Mouse (Mus musculus) neural tube, embryonic 13.5 days (tissue): ENCODE results near the gene Kif26a. TPM values are rescaled to one million over a fixed set of nuclear protein-coding genes. Genes with fewer than 3 reads are reported as not detected.

ENCODE experiments used
- ATAC-seq: fragments of 200-750 bp; cut with Nextera tagmentation; 2 replicates; pipeline ENCODE4 v1.8.0; 2017; ENCODE audit warnings: low read depth, mild to moderate bottlenecking, moderate TSS enrichment, moderate library complexity
- H3K27ac ChIP-seq: fragments of 300-500 bp; sonication (generic); replicated peaks from 2 replicates; pipeline ENCODE4 v1.5.1; 2015; ENCODE audit warnings: moderate library complexity, mild to moderate bottlenecking, inconsistent platforms
- H3K27me3 ChIP-seq: fragments of 300-500 bp; sonication (generic); 2 replicates; pipeline ENCODE4 v1.6.1; 2015; ENCODE audit warnings: mild to moderate bottlenecking, inconsistent platforms
- H3K36me3 ChIP-seq: fragments of 300-500 bp; sonication (generic); 2 replicates; pipeline ENCODE4 v1.6.1; 2015; ENCODE audit warnings: mild to moderate bottlenecking, inconsistent platforms
- H3K4me1 ChIP-seq: fragments of 300-500 bp; sonication (generic); replicated peaks from 2 replicates; pipeline ENCODE4 v1.6.1; 2015; ENCODE audit warnings: inconsistent platforms
- H3K4me2 ChIP-seq: fragments of 300-500 bp; sonication (generic); 2 replicates; pipeline ENCODE4 v1.6.1; 2015; ENCODE audit warnings: inconsistent platforms, mild to moderate bottlenecking, moderate library complexity
- H3K4me3 ChIP-seq: fragments of 300-500 bp; sonication (generic); 2 replicates; pipeline ENCODE4 v1.5.1; 2015; ENCODE audit warnings: mild to moderate bottlenecking, inconsistent platforms
- H3K9ac ChIP-seq: fragments of 300-500 bp; sonication (generic); 2 replicates; pipeline ENCODE4 v1.6.1; 2015; ENCODE audit warnings: moderate library complexity, mild to moderate bottlenecking, inconsistent platforms
- H3K9me3 ChIP-seq: fragments of 300-500 bp; sonication (generic); 2 replicates; pipeline ENCODE4 v1.6.1; 2016; ENCODE audit warnings: inconsistent platforms
- WGBS: fragments of 180-500 bp; shearing (Covaris S2); methylation state at CpG from one replicate; pipeline ENCODE4 v1.1.7; 2015; 5-methylcytosine and 5-hydroxymethylcytosine counted together
- polyA plus RNA-seq: library from polyadenylated mRNA; unstranded; fragments of >200 nt; fragmentation: Nextera tagmentation; extraction: Ambion mirVana; gene quantifications from 2 replicates; pipeline ENCODE4 v1.2.1, GENCODE M21; 2015

Kif26a gene
- polyA plus RNA-seq, 1 experiment from 2014 or later = 4.7 TPM

DNA sequence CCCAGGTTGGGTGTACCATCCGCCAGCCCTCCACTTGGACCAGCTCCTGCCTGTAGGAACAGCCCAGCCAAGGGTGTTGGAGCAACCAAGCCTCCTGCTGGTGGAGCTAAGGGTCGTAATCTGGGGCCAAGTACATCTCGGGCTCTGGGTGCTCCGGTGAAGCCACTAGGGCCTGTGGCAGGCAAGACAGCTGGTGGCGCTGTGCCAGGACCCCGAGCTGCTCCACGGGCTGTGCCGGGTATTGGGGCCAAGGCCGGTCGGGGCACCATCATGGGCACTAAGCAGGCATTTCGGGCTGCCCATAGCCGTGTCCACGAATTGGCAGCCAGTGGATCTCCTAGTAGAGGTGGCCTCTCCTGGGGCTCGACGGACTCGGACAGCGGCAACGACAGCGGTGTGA lies 31.7 kb downstream of the Kif26a start:
- peaks cover 56% of the 10 kb centered on the region for H3K36me3 ChIP-seq

DNA sequence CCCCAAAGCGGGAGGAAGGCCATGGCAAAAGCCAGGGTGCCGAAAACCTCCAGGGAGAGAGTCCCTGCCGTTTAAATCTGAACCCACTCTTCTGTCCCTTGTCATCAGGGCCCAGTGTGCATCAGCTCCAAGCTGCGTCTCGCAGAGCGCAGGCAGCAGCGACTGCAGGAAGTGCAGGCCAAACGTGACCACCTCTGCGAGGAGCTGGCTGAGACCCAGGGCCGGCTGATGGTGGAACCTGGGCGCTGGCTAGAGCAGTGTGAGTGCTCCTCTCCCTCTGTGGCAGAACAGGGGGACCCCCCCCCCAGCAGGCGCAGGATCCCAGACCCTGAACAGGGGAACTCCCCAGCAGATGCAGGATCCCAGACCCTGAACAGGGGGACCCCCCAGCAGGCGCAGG lies 33.7 kb downstream of the Kif26a start:
- Histone ChIP-seq H3K4me1 (peaks cover 16% of the 10 kb centered on the region), H3K9ac (no peak overlapping the region), H3K4me2 (no peak overlapping the region), H3K36me3 (peaks cover 52% of the 10 kb centered on the region), H3K27ac (no peak overlapping the region), H3K4me3 (no peak overlapping the region), H3K27me3 (0 out of 2 replicates have a peak, but pooled peaks cover 7% of the 10 kb centered on the region), H3K9me3 (no peaks in the 10 kb centered on the region)
- no peak for ATAC-seq
- WGBS = 92% methylated on average over 13 of the region's 13 CpGs

More for the DNA sequence above, 31.7 kb downstream of the Kif26a start:
- H3K9me3 ChIP-seq = no peaks in the 10 kb centered on the region
- no peak overlapping the region for H3K27ac ChIP-seq
- H3K9ac ChIP-seq = no peak overlapping the region
- WGBS = 96% methylated on average over 19 of the region's 19 CpGs
- no peak for ATAC-seq
- 0 out of 2 replicates have a peak, but pooled peaks cover 2% of the 10 kb centered on the region for H3K27me3 ChIP-seq
- no peak overlapping the region for H3K4me2 ChIP-seq
- no peak overlapping the region for H3K4me3 ChIP-seq
- H3K4me1 ChIP-seq = peaks cover 10% of the 10 kb centered on the region

DNA sequence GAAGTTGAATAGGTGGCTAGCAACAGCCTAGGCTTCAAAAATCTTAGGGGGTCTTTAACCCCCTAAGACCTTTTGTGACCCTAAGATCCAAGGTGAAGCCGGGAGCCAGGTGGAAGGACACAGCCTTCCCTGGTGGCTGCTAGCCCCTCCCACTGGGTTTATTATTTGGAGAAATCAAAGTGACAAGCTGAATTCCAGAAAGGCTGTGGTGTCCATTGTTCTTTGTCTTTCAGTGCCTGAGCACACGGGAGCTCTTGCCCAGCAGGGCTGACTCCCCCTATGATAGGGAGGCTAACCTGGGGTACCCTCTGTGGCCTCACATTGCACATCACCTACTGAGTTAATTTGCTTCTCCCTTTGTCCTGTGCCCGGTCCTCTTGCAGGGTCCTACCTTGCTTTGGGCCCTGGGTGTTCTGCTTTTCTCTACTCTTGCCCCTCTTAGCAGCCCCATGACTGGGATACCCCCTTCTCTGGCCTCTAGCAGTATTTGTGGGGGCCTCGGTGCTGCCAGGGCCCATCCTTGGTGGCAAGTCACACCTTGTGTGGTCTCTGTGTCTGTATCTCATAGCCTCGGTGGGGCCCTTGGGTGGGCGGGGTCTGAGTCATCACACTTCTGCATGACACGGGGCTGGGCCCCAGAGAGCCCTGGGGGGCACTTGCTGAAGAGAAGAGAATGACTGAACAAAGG lies 36.1 kb downstream of the Kif26a start:
- no peak overlapping the region for H3K4me3 ChIP-seq
- ATAC-seq = no peak
- H3K36me3 ChIP-seq = peaks cover 29% of the 10 kb centered on the region
- no peak overlapping the region for H3K27ac ChIP-seq
- H3K4me1 ChIP-seq = peaks cover 16% of the 10 kb centered on the region
- WGBS = 30% methylated on average over 7 of the region's 7 CpGs
- no peaks in the 10 kb centered on the region for H3K9me3 ChIP-seq
- H3K9ac ChIP-seq = no peak overlapping the region
- no peak overlapping the region for H3K4me2 ChIP-seq
- 0 out of 2 replicates have a peak, but pooled peaks cover 7% of the 10 kb centered on the region for H3K27me3 ChIP-seq

DNA sequence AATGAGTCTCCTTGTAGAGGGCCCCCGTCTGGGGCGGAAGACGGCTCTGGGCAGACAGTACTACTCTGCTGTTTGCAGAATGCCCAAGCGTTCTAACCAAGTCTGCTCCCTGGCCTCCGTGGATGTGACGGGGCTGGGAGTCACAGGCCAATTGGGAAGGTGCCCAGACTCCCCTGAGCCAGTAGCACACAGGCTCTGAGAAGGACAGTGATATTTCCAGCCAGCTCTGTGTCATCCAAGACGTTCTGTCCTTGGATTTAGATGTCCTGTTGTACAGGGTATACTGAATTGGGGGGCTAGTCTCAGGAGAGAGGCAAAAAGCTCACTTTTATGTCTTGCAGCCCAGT lies 36.6 kb downstream of the Kif26a start:
- 0 out of 2 replicates have a peak, but pooled peaks cover 7% of the 10 kb centered on the region for H3K27me3 ChIP-seq
- ATAC-seq = no peak
- WGBS = 34% methylated on average over 7 of the region's 7 CpGs
- no peak overlapping the region for H3K4me2 ChIP-seq
- no peaks in the 10 kb centered on the region for H3K9me3 ChIP-seq
- H3K36me3 ChIP-seq = peaks cover 24% of the 10 kb centered on the region
- no peak overlapping the region for H3K4me3 ChIP-seq
- no peak overlapping the region for H3K9ac ChIP-seq
- no peak overlapping the region for H3K27ac ChIP-seq
- peaks cover 16% of the 10 kb centered on the region for H3K4me1 ChIP-seq

DNA sequence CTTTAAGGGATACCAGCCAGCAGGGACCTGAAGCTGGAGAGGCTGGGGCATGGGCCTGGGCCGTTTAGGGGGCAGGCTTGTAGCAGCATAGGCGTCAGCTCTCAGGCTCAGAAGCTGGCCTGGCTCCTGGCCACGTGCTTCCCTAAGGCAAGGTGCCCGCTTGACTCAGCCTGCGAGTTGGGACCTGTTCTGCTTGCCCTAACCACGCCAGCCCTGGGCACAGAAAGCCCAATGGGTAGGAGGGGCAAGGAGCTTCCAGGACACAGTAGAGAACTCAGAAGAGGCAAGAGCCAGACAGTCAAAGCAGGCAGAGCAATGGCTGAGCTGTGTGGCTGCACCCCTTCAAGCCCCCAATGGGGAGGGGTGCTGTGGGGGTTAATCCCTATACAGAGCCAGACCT lies 37.7 kb downstream of the Kif26a start:
- ATAC-seq = no peak
- no peak overlapping the region for H3K9ac ChIP-seq
- no peak overlapping the region for H3K4me3 ChIP-seq
- H3K9me3 ChIP-seq = no peaks in the 10 kb centered on the region
- WGBS = 76% methylated on average over 6 of the region's 6 CpGs
- peaks cover 13% of the 10 kb centered on the region for H3K36me3 ChIP-seq
- no peak overlapping the region for H3K4me2 ChIP-seq
- H3K4me1 ChIP-seq = peaks cover 16% of the 10 kb centered on the region
- 0 out of 2 replicates have a peak, but pooled peaks cover 7% of the 10 kb centered on the region for H3K27me3 ChIP-seq
- peak overlapping the region; percentile 52 for H3K27ac ChIP-seq

DNA sequence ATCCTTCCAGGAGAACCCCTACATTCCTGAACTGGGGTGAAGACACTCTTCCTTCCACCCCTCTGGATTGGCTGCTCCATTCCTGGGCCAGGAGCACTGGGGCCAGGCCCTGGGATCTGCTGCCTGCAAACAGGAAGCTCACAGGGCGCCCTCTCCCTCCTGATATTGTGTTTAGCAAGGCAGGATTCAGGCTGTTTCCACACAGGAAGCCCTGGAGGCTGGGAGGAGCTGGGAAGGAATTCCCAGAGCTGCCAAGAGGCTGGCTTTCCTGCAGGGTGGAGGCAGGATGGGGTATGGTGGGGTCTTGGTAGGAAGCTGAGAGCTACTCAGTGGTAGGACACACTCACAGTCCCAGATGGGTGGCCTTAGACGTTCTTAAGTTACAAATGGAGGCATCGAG lies 38.4 kb downstream of the Kif26a start:
- H3K9ac ChIP-seq = peak overlapping the region; percentile 26; the same call in 1 of the 2 replicates
- WGBS = 65% methylated on average over 3 of the region's 3 CpGs
- H3K27me3 ChIP-seq = peaks cover 12% of the 10 kb centered on the region; the same call in 1 of the 2 replicates
- no peak overlapping the region for H3K4me2 ChIP-seq
- ATAC-seq = no peak
- H3K9me3 ChIP-seq = no peaks in the 10 kb centered on the region
- no peak overlapping the region for H3K4me3 ChIP-seq
- peaks cover 16% of the 10 kb centered on the region for H3K4me1 ChIP-seq
- peak overlapping the region; percentile 52 for H3K27ac ChIP-seq
- peaks cover 6% of the 10 kb centered on the region; the same call in 1 of the 2 replicates for H3K36me3 ChIP-seq

DNA sequence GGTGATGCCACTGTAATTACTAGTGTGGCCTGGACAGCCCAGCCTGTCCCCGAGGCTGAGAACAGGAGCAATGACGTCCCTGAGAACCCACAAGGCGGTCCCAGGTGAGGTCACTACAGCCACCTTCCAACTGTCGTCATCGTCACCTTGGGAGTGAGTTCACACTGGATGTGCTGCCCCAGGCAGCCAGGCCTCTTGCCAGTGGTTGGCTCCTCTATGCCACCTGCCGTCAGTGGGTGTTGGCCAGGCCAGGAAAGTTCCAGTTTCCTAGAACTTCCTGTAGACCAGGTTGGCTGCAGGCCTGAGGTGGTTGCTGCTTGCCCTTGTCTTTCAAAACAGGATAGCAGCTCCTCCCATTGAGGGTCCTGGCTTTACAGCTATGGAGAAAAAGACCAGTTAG lies 40.9 kb downstream of the Kif26a start:
- H3K4me3 ChIP-seq = no peak overlapping the region
- 0 out of 2 replicates have a peak overlapping the region, but pooled peaks have one; percentile 42 for H3K27ac ChIP-seq
- peaks cover 19% of the 10 kb centered on the region; the same call in 1 of the 2 replicates for H3K27me3 ChIP-seq
- 89% methylated on average over 6 of the region's 6 CpGs for WGBS
- H3K4me2 ChIP-seq = no peak overlapping the region
- no peak overlapping the region for H3K9ac ChIP-seq
- no peak for ATAC-seq
- H3K4me1 ChIP-seq = peaks cover 14% of the 10 kb centered on the region
- no peaks in the 10 kb centered on the region for H3K9me3 ChIP-seq
- H3K36me3 ChIP-seq = no peaks in the 10 kb centered on the region

DNA sequence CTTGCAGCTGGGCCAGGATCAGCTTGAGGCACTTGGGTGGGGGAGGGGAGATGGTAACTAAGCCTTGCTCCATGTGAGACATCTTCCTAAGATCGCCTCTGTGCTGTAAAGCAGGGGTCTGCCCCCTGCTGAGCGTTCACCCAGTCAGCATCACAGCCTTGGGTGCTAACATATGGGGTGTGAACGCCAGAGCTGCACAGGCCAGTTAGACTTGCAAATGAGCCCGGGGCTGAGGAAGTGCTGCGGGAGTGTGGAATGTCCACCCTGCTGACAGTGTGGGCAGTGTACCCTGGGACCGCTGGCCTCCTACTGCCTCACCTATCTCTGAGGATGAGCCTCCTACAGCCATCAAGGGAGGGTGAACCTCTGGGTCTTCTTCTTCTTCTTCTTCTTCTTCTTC lies 45.7 kb downstream of the Kif26a start:
- H3K4me2 ChIP-seq = no peak overlapping the region
- ATAC-seq = no peak
- no peaks in the 10 kb centered on the region for H3K9me3 ChIP-seq
- H3K27me3 ChIP-seq = peaks cover 16% of the 10 kb centered on the region
- H3K36me3 ChIP-seq = no peaks in the 10 kb centered on the region
- no peak overlapping the region for H3K27ac ChIP-seq
- no peak overlapping the region for H3K4me3 ChIP-seq
- H3K4me1 ChIP-seq = peaks cover 25% of the 10 kb centered on the region
- no peak overlapping the region for H3K9ac ChIP-seq
- WGBS = 61% methylated on average over 6 of the region's 6 CpGs

DNA sequence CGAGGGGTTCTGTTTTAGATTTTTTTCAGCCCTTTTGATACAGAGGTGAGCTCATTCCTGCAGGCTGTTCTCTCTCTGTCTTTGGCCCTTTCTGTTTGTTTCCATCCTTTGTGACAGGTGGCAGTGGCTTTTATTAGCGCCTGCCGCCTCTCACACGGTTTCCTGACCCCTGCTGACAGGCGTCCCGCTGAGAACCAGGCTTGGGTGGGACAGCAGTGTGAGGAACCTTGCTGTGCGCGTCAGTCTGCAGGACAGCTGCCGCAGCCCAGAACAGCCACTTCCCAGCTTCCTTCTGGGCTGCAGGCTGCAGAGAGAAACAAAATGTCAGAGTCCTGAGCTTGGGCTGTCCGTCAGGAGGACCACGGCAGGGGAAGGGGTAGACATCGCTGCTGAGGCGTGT lies 49.0 kb downstream of the Kif26a start:
- WGBS = 4% methylated on average over 13 of the region's 13 CpGs
- no peak overlapping the region for H3K27ac ChIP-seq
- peaks cover 19% of the 10 kb centered on the region for H3K27me3 ChIP-seq
- H3K9me3 ChIP-seq = no peaks in the 10 kb centered on the region
- no peak for ATAC-seq
- H3K4me1 ChIP-seq = peaks cover 50% of the 10 kb centered on the region
- no peak overlapping the region for H3K4me3 ChIP-seq
- peak overlapping the region; percentile 4; the same call in 1 of the 2 replicates for H3K9ac ChIP-seq
- no peaks in the 10 kb centered on the region for H3K36me3 ChIP-seq
- peak overlapping the region; percentile 16 for H3K4me2 ChIP-seq

DNA sequence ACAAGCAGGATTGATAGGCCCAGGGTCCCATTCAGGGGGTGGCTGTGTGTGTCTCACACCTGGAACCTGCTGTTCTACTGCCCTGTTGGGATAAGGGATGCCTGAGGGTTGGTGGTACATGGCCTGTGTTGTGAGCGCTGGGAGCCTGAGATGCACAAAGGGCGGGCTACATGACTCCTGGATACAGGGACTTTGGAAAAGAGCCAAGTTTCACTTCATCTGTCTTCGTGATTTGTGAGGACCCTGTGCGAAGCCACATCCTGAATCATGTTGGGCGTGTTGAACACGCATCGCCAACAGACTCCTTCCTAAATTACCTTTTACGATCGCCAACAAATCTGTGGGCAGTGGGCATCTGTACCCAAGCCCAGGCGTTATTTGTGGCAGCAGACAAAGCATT lies 50.6 kb downstream of the Kif26a start:
- Histone ChIP-seq H3K36me3 (no peaks in the 10 kb centered on the region), H3K4me2 (no peak overlapping the region), H3K9me3 (no peaks in the 10 kb centered on the region), H3K27me3 (peaks cover 27% of the 10 kb centered on the region), H3K4me3 (no peak overlapping the region), H3K9ac (no peak overlapping the region), H3K27ac (peak overlapping the region; percentile 46; the same call in 1 of the 2 replicates), H3K4me1 (peaks cover 55% of the 10 kb centered on the region)
- 25% methylated on average over 10 of the region's 10 CpGs for WGBS
- peak; percentile 25; the same call in 1 of the 2 replicates for ATAC-seq

DNA sequence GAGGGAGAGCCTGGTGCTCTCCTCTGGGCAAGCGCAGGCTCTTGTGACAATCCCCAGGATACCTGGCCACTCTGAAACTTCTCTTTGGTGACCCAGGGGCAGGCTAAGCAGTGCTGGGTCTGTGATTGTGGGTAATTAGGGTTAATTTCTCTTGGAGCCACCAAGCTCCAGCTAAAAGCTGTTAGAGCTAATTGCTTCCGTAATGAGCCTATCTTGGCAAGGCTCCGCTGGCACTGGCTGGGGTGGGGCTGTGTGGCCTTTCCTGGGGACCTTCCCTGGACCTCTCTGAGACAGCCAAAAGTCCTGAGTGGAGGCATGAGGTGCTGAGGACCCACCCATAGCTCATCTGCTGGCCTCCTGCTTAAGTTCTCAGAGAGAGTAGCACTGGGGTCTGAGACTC lies 53.4 kb downstream of the Kif26a start:
- 32% methylated on average over 3 of the region's 3 CpGs for WGBS
- ATAC-seq = no peak
- H3K9me3 ChIP-seq = no peaks in the 10 kb centered on the region
- H3K27ac ChIP-seq = peak overlapping the region; percentile 13; the same call in 1 of the 2 replicates
- H3K27me3 ChIP-seq = peaks cover 34% of the 10 kb centered on the region
- H3K4me3 ChIP-seq = no peak overlapping the region
- H3K4me2 ChIP-seq = no peak overlapping the region
- H3K36me3 ChIP-seq = no peaks in the 10 kb centered on the region
- H3K9ac ChIP-seq = no peak overlapping the region
- peaks cover 54% of the 10 kb centered on the region for H3K4me1 ChIP-seq

DNA sequence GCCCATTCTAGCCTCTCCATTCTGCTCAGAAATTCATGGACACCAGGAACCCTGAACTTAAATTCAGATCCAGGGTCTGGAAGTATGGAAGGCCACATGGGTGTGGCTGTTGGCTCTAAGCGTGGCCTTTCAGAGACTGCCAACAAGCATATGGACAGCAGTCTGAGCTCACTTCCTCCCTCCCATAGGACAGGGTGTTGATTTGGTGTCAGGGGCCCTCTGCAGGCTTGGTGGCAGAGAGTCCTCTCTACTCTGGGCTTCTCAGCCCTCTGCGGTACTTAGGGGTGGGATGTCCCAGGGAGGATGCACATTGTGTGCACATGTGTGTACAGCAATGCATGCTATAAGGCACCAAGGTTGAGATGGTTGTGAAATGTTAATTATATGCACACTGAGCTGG lies 54.0 kb downstream of the Kif26a start:
- 80% methylated on average over 2 of the region's 2 CpGs for WGBS
- no peak overlapping the region for H3K9ac ChIP-seq
- no peak overlapping the region for H3K4me3 ChIP-seq
- H3K27me3 ChIP-seq = peaks cover 33% of the 10 kb centered on the region
- peaks cover 47% of the 10 kb centered on the region for H3K4me1 ChIP-seq
- no peaks in the 10 kb centered on the region for H3K36me3 ChIP-seq
- H3K27ac ChIP-seq = no peak overlapping the region
- no peak for ATAC-seq
- H3K9me3 ChIP-seq = no peaks in the 10 kb centered on the region
- H3K4me2 ChIP-seq = no peak overlapping the region
